Mouse (Mus musculus) heart, adult 2 months (tissue): ENCODE results near the gene Pgpep1.

ENCODE experiments used
- CTCF ChIP-seq: fragments of 200-600 bp; IDR thresholded peaks from 2 replicates; pipeline ENCODE4 v1.8.1; 2022; ENCODE audit warnings: antibody characterized with exemption, mild to moderate bottlenecking, moderate library complexity
- EP300 ChIP-seq: fragments of 200-500 bp; IDR thresholded peaks from 2 replicates; pipeline ENCODE4 v1.6.1; 2011; ENCODE audit warnings: low read depth, low read length, control low read depth; ENCODE audit not compliant: insufficient read depth
- POLR2A ChIP-seq: fragments of 200-500 bp; IDR thresholded peaks from 2 replicates; pipeline ENCODE4 v1.6.1; 2011; ENCODE audit warnings: mild to moderate bottlenecking, low read depth, low read length, control low read depth; ENCODE audit not compliant: insufficient read depth

DNA sequence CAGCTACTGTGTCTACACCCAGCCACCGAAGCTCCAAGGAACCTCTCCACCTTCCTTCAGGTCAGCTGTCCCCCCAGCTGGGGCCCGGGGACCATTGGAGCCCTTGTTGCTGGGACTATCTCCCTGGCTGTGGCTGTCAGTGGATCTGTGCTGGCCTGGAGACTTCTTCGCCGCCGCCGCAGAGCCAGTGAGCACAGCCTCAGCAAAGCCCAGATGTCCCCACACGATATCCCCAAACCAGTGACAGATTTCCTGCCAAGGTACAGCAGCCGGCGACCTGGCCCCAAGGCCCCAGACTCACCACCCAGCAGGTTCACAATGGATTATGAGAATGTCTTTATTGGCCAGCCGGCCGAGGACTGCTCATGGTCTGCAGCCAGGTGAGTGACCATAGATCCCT, 42.2 kb downstream of the Pgpep1 start:
- TF ChIP-seq CTCF: no peak
- TF ChIP-seq POLR2A: no peak
- no peak for TF ChIP-seq EP300
